Mouse (Mus musculus) liver, adult 2 months (tissue): Measurements from ENCODE around the gene Rasa4. TPM values are rescaled to one million over a fixed set of nuclear protein-coding genes. Genes with fewer than 3 reads are reported as not detected.

Source experiments
- DNase-seq: peaks from one replicate; pipeline ENCODE4 v3.0.0-alpha.2; 2011; ENCODE audit warnings: low read depth, low spot score; ENCODE audit errors: extremely low read depth
- H3K27ac ChIP-seq: fragments of 200-500 bp; replicated peaks from 2 replicates; pipeline ENCODE4 v1.5.1; 2012; ENCODE audit warnings: low read depth, mild to moderate bottlenecking, control low read depth, inconsistent platforms, low read length; ENCODE audit not compliant: insufficient read depth
- H3K27me3 ChIP-seq: fragments of 200-500 bp; 2 replicates; pipeline ENCODE4 v1.6.1; 2012; ENCODE audit warnings: mild to moderate bottlenecking, moderate library complexity, low read length, inconsistent platforms; ENCODE audit not compliant: control insufficient read depth, insufficient read depth
- H3K36me3 ChIP-seq: fragments of 200-500 bp; 2 replicates; pipeline ENCODE4 v1.6.1; 2012; ENCODE audit warnings: low read length, inconsistent platforms; ENCODE audit not compliant: control insufficient read depth, insufficient read depth
- H3K4me1 ChIP-seq: fragments of 200-500 bp; 2 replicates; pipeline ENCODE4 v1.6.1; 2011; ENCODE audit warnings: low read length; ENCODE audit not compliant: control insufficient read depth, insufficient read depth
- H3K4me3 ChIP-seq: fragments of 200-500 bp; 2 replicates; pipeline ENCODE4 v1.5.1; 2011; ENCODE audit warnings: low read depth, mild to moderate bottlenecking, control low read depth, low read length, moderate library complexity; ENCODE audit not compliant: insufficient read depth
- H3K79me2 ChIP-seq: fragments of 200-500 bp; 2 replicates; pipeline ENCODE4 v1.6.1; 2012; ENCODE audit warnings: inconsistent platforms, mild to moderate bottlenecking, low read length, moderate library complexity; ENCODE audit not compliant: control insufficient read depth, insufficient read depth
- H3K9ac ChIP-seq: fragments of 200-500 bp; 2 replicates; pipeline ENCODE4 v1.6.1; 2012; ENCODE audit warnings: low read depth, mild to moderate bottlenecking, control low read depth, inconsistent platforms, low read length
- CTCF ChIP-seq: fragments of 200-500 bp; IDR thresholded peaks from 2 replicates; pipeline ENCODE4 v1.5.1; 2011; ENCODE audit warnings: low read depth, low read length, control low read depth
- POLR2A ChIP-seq: fragments of 200-500 bp; IDR thresholded peaks from 2 replicates; pipeline ENCODE4 v1.6.1; 2011; ENCODE audit warnings: low read length, control low read depth; ENCODE audit not compliant: insufficient read depth; ENCODE audit errors: extremely low read depth
- WGBS: fragments of 180-500 bp; shearing (Covaris S2); methylation state at CpG from one replicate; pipeline ENCODE4 v1.1.7; 2018; 5-methylcytosine and 5-hydroxymethylcytosine counted together
- polyA plus RNA-seq: library from polyadenylated mRNA; depleted of rRNA; stranded (reverse); fragments of >200 nt; gene quantifications from 2 replicates; pipeline ENCODE4 v1.2.3, GENCODE M21; 2012
- total RNA-seq: library from RNA; depleted of rRNA; stranded (reverse); fragments of >200 nt; gene quantifications from 2 replicates; pipeline ENCODE4 v1.2.3, GENCODE M21; 2014

Rasa4 gene
- total and polyA plus RNA-seq, 2 experiments: 1.0 to 2.0 TPM

DNA sequence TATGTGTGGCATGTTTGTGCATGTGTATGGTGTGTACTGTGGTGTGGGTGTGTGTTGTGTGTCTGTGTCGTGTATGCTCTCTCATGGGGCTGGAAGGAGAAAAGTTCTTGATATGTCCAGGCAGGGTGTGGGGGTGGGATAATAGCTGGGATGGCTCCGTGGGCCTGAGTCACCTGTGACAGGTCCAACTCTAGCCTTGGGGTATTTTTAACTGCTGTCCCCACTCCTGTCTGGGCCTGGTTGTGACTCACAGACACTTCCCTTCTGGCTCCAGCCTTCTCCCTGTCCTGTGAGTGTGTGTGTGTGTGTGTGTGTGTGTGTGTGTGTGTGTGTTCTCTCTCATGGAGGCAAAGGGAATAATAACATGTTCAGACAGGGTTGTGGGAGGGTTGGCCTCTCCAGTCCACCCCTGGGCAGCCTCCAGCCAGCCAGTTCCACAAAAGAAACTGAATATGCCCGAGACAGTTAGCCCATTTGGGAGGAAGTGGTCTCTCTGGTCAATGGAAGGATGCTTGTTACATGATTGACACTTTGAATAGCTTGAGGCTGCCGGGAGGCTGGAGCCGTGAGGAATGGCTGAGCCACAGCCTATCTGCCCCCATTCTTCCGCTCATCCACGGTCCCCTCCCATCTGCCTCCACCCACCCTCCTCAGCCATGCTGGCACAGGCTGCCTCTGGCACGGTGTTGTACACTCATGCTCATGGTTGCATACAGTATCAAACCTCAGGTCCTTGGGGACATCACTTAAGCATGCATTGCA is 10.7 kb downstream of the Rasa4 start:
- DNase-seq: no peak
- WGBS: 75% methylated on average over 8 of the region's 8 CpGs
- TF ChIP-seq POLR2A (no peak), CTCF (no peak)

DNA sequence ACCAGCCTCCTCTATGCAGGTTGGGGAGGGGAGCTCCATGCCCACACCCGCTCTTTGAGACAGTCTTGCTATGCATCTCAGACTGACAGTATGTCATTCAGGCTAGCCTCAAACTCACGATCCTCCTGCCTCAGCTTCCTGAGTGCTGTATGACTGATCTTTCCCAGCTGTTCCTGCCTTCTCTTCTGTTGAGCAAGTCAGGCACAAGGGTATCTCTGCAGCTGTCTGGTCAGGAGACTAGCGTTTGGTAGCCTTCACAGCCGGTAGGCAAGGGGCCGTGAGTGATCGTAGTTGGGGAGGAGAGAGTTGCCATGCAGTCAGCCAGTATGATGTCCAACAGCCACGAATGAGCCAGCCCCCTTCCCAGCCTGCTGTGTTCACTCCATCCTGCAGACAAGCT is 11.4 kb downstream of the Rasa4 start:
- WGBS: 77% methylated on average over 7 of the region's 7 CpGs
- no peak for TF ChIP-seq CTCF
- no peak for TF ChIP-seq POLR2A
- Histone ChIP-seq H3K9ac (no peak overlapping the region), H3K27ac (no peak overlapping the region), H3K4me3 (no peak overlapping the region), H3K4me1 (no peaks in the 10 kb centered on the region), H3K79me2 (no peaks in the 10 kb centered on the region), H3K36me3 (no peaks in the 10 kb centered on the region), H3K27me3 (no peaks in the 10 kb centered on the region)
- DNase-seq: no peak

More for the DNA sequence above, 10.7 kb downstream of the Rasa4 start:
- no peak overlapping the region for H3K9ac ChIP-seq
- H3K79me2 ChIP-seq: no peaks in the 10 kb centered on the region
- no peak overlapping the region for H3K4me3 ChIP-seq
- no peak overlapping the region for H3K27ac ChIP-seq
- H3K27me3 ChIP-seq: no peaks in the 10 kb centered on the region
- no peaks in the 10 kb centered on the region for H3K36me3 ChIP-seq
- no peaks in the 10 kb centered on the region for H3K4me1 ChIP-seq

DNA sequence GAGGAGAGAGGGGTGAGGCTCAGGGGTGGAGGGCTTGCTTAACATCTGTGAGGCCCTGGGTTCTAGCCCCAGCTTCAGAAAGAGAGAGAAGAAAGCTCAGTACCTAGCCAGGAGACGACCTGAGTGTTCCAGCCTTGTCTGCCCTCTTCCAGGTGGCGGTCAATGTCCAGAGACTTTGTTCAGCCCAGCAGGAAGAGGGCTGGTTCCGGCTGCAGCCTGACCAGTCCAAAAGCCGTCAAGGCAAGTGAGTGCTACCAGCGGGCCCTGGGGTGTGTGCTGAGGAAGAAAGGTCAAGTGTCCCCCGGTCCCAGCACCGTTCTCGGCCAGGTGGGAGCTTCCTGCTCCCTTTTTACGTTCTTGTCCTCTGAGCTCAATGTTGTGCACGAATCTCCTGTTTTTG is 14.8 kb downstream of the Rasa4 start:
- Histone ChIP-seq H3K27ac (no peak overlapping the region), H3K36me3 (no peaks in the 10 kb centered on the region), H3K4me1 (peaks cover 2% of the 10 kb centered on the region; the same call in 1 of the 2 replicates), H3K79me2 (no peaks in the 10 kb centered on the region), H3K27me3 (no peaks in the 10 kb centered on the region), H3K4me3 (no peak overlapping the region), H3K9ac (no peak overlapping the region)
- WGBS: 77% methylated on average over 10 of the region's 10 CpGs
- no peak for TF ChIP-seq POLR2A
- TF ChIP-seq CTCF: no peak
- no peak for DNase-seq

DNA sequence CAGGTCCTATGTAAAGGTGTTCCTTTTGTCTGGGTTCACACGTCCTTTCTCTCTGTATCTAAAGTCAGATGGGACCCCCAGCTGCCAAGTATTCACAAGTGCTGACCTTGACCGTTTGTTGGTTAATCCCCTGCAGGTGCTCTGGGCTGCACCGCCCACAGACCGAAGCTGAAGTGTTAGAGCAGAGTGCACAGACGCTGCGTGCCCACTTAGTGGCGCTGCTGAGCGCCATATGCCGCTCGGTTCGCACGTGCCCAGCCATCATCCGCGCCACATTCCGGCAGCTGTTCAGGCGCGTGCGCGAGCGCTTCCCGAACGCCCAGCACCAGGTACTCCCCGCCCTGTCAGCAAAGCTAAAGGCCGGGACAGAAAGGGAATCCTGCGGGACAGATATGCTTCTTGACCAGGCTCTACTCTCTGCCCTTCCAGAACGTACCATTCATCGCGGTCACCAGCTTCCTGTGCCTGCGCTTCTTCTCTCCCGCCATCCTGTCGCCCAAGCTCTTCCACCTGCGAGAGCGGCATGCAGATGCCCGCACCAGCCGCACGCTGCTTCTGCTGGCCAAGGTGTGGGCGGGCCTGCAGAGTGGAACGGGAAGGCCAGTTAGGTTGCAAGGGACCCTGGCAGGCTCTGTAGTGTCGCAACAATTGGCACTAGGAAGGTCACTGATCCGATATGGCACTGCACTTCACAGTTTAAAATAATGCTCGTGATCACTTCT is 18.5 kb downstream of the Rasa4 start:
- peak; percentile 79 for DNase-seq
- Histone ChIP-seq H3K36me3 (no peaks in the 10 kb centered on the region), H3K4me3 (peak overlapping the region; percentile 28; the same call in 1 of the 2 replicates), H3K27ac (no peak overlapping the region), H3K27me3 (no peaks in the 10 kb centered on the region), H3K4me1 (peaks cover 2% of the 10 kb centered on the region; the same call in 1 of the 2 replicates), H3K79me2 (no peaks in the 10 kb centered on the region), H3K9ac (no peak overlapping the region)
- 8% methylated on average over 41 of the region's 41 CpGs for WGBS
- TF ChIP-seq POLR2A: no peak
- TF ChIP-seq CTCF: peak; percentile 96

DNA sequence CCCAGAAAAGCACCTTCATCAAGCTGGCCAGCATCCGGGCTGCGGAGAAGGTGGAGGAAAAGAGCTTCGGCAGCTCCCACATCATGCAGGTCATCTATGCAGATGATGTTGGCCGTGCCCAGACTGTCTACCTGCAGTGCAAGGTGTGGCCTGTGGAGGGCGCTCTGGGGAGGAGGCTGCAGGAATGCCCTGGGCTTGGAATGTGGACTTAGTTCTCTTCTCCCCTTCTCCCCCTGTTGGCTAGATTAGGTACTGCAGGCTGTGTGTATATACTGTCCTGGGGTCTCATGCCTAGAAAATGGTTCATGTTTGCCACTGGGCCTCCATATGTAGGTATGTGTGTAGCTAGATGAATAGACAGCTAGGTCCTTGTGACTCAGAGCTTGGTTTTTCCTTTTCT is 20.8 kb downstream of the Rasa4 start:
- TF ChIP-seq POLR2A: no peak
- peak; percentile 39; the same call in 1 of the 2 replicates for TF ChIP-seq CTCF
- Histone ChIP-seq H3K27ac (no peak overlapping the region), H3K4me3 (no peak overlapping the region), H3K4me1 (peaks cover 2% of the 10 kb centered on the region; the same call in 1 of the 2 replicates), H3K79me2 (no peaks in the 10 kb centered on the region), H3K27me3 (no peaks in the 10 kb centered on the region), H3K36me3 (no peaks in the 10 kb centered on the region), H3K9ac (no peak overlapping the region)
- no peak for DNase-seq
- 93% methylated on average over 5 of the region's 5 CpGs for WGBS
